In genomic region chr4:132187826-132188401, GRCm38 (mm10) we compare ENCODE assay signal across 33 mouse cellular contexts. TPM values are rescaled to one million over a fixed set of nuclear protein-coding genes. Genes with fewer than 3 reads are reported as not detected.
"Had no signal": no experiment of that assay in that cellular context is flagged by ENCODE, and none has a peak within 500 bp of the region (broad histone marks: within the 10 kb centered on the region; RNA-seq: fewer than 3 reads in every experiment).

No protein-coding gene starts in this region.

- H3K9me3 ChIP-seq: heart, embryonic 12.5 days; heart, embryonic 13.5 days; heart, embryonic 15.5 days; hindbrain, embryonic 10.5 days; hindbrain, embryonic 12.5 days; hindbrain, embryonic 13.5 days; hindbrain, embryonic 15.5 days; intestine, embryonic 15.5 days; kidney, embryonic 15.5 days had no signal

- H3K4me3 ChIP-seq: heart, embryonic 12.5 days; heart, embryonic 13.5 days; heart, embryonic 15.5 days; hindbrain, embryonic 10.5 days; hindbrain, embryonic 12.5 days; hindbrain, embryonic 13.5 days; hindbrain, embryonic 15.5 days; intestine, embryonic 15.5 days; kidney, embryonic 15.5 days; layer of hippocampus, adult 2 months; left cerebral cortex, adult 2 months had no signal

- H3K27me3 ChIP-seq: heart, embryonic 12.5 days; heart, embryonic 13.5 days; heart, embryonic 15.5 days; hindbrain, embryonic 12.5 days; hindbrain, embryonic 13.5 days; hindbrain, embryonic 15.5 days; intestine, embryonic 15.5 days; kidney, embryonic 15.5 days had no signal

- H3K27ac ChIP-seq: heart, embryonic 13.5 days; heart, embryonic 15.5 days; hindbrain, embryonic 10.5 days; hindbrain, embryonic 12.5 days; hindbrain, embryonic 13.5 days; hindbrain, embryonic 14.5 days; hindbrain, embryonic 15.5 days; hindbrain, postnatal 0 days; intestine, embryonic 15.5 days; kidney, embryonic 15.5 days; kidney, postnatal 0 days; layer of hippocampus, adult 2 months; left cerebral cortex, adult 2 months had no signal

- DNase-seq: heart, postnatal 14 days; heart, postnatal 36 days; heart, postnatal 4 days; kidney, adult 11 months; kidney, adult 18-20 months; kidney, adult 2 months; kidney, adult 8-10 months; kidney, adult 9 months; kidney, postnatal 10 days; kidney, postnatal 14 days; kidney, postnatal 25 days; kidney, postnatal 36 days; kidney, postnatal 4 days; layer of hippocampus, adult 9-11 months; layer of hippocampus, postnatal 36 days had no signal

- H3K4me2 ChIP-seq: heart, embryonic 11.5 days; heart, embryonic 12.5 days; heart, embryonic 13.5 days; heart, embryonic 15.5 days; hindbrain, embryonic 12.5 days; hindbrain, embryonic 13.5 days; hindbrain, embryonic 14.5 days; hindbrain, embryonic 15.5 days; intestine, embryonic 15.5 days; kidney, embryonic 15.5 days had no signal

- H3K9ac ChIP-seq: heart, embryonic 12.5 days; heart, embryonic 13.5 days; heart, embryonic 15.5 days; hindbrain, embryonic 12.5 days; hindbrain, embryonic 13.5 days; hindbrain, embryonic 14.5 days; hindbrain, embryonic 15.5 days; intestine, embryonic 15.5 days; kidney, embryonic 15.5 days had no signal

- H3K4me1 ChIP-seq: heart, embryonic 12.5 days; heart, embryonic 15.5 days; hindbrain, embryonic 10.5 days; hindbrain, embryonic 12.5 days; hindbrain, embryonic 15.5 days; intestine, embryonic 15.5 days; kidney, embryonic 15.5 days had no signal

RNA-seq across cellular contexts. Expression of gene Oprd1, which starts 43.6 kb away (rescaled TPM):
- total RNA-seq: hematopoietic stem cell, adult 5-6 weeks had no signal
- polyA plus RNA-seq: hindbrain, embryonic 11.5 days; inflammation-experienced regulatory T-cells, adult 6 months had no signal
